Mouse (Mus musculus) adrenal gland, adult 18-20 months (tissue): Measurements from ENCODE around the gene Slc5a3. TPM values are rescaled to one million over a fixed set of nuclear protein-coding genes. Genes with fewer than 3 reads are reported as not detected.

Source experiments
- DNase-seq, 2 experiments: peaks; one replicate each; pipeline ENCODE4 v3.0.0; 2021 to 2022; ENCODE audit warnings: low spot score in 2 of 2
- long read RNA-seq, 2 experiments: library from polyadenylated mRNA; stranded (forward); transcript quantifications; one replicate each; pipeline ENCODE4 v2.0.0; 2021
- total RNA-seq, 2 experiments: library from RNA; stranded (reverse); gene quantifications; 1 replicate in 1 of 2; 2 replicates in 1 of 2; pipeline ENCODE4 v1.2.3; 2021

Gene Slc5a3
- total RNA-seq = 10 to 100 TPM; 61.4 to 78.9 TPM
- long read RNA-seq, experiment 1, full-length matches to known transcripts = 3 of 4 reads
- long read RNA-seq, experiment 1, partial matches to known transcripts = 0 of 4 reads
- long read RNA-seq, experiment 1, other reads (novel, unspliced or antisense) = 1 of 4 reads
- long read RNA-seq, experiment 2, full-length matches to known transcripts = 7 of 7 reads
- long read RNA-seq, experiment 2, partial matches to known transcripts = 0 of 7 reads
- long read RNA-seq, experiment 2, other reads (novel, unspliced or antisense) = 0 of 7 reads

DNA sequence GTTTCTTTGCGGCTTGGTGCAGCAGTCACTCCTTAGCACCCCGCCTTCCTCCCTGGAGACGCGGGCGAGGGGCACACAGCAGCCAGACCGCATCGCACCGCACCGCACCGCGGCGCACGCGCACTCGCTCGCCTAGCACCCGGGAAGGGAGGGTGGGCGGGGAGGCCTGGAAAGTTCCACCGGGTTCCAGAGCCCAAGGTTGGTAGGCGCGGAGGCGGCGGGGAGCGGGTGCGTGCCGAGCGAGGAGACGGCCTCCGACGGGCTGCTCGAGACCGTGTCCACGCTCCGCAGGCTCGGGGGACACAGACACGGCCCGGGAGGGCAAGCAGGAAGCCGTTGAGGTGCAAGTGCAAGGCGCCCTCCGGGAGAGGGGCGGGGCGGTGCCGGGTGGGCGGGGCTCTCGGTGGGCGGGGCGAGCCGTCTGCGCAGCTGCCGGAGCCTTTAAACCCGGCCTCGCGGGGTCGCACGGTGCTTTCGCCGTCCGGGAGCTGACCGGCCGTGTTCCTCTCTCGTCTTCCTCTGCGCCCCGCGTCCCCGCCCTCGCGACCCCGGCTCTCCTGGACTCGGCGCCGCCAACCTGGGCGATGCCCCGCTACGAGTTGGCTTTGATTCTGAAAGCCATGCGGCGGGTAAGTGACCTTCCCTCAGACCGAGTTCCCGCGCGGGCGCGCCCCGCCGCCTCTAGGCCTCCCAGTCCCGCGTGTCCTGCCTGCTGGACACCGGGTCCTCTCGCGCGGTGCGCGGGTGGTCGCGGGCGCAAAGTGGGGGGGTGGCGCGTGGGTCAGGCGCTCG lies at the start of gene Slc5a3, which contains the start of the genes Mrps6 and Gm49711:
TSS of gene Slc5a3 (plus strand) at position 471 of the 792 bp plus-strand sequence.
TSS of gene Mrps6 (plus strand) at position 419 of the 792 bp plus-strand sequence.
TSS of gene Gm49711 (plus strand) at position 465 of the 792 bp plus-strand sequence.
- peak; percentile 89 to 91 for DNase-seq

DNA sequence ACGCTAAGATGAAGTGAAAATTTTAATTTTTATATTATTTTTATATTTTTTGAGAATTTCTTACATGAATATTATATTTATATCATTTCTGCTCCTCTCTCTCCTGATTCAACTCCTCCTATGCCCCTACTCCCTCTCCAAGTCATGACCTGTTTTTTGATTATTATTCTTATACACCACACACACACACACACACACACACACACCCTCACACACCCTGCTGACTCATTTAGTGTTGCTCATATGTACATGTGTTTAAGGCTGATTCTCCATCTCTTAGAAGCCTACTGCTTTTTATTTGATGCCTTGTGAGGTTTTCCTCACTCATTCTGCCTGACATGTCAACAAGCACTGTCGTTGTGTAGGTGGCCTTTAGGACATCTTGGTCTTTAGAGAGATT lies 48.5 kb upstream of the Slc5a3 start:
- no peak for DNase-seq

DNA sequence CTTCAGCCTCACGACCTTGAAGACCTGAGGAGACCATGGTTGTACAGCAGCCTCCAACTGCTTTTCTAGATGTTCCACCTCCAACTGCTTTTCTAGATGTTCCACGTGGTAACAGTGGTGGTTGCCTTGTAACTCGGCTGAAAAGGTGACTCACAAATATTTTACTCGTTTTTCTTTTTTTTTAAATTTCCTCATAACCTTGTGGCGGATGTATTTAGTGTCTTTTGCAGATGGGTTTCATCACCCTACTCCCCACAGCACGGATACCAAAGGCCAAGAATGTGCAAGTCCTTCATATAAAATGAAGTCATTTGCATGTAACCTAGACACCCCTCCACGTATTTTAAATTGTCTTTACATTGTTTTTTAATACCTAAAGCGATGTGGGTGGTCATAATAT lies 41.3 kb upstream of the Slc5a3 start:
- DNase-seq = no peak

DNA sequence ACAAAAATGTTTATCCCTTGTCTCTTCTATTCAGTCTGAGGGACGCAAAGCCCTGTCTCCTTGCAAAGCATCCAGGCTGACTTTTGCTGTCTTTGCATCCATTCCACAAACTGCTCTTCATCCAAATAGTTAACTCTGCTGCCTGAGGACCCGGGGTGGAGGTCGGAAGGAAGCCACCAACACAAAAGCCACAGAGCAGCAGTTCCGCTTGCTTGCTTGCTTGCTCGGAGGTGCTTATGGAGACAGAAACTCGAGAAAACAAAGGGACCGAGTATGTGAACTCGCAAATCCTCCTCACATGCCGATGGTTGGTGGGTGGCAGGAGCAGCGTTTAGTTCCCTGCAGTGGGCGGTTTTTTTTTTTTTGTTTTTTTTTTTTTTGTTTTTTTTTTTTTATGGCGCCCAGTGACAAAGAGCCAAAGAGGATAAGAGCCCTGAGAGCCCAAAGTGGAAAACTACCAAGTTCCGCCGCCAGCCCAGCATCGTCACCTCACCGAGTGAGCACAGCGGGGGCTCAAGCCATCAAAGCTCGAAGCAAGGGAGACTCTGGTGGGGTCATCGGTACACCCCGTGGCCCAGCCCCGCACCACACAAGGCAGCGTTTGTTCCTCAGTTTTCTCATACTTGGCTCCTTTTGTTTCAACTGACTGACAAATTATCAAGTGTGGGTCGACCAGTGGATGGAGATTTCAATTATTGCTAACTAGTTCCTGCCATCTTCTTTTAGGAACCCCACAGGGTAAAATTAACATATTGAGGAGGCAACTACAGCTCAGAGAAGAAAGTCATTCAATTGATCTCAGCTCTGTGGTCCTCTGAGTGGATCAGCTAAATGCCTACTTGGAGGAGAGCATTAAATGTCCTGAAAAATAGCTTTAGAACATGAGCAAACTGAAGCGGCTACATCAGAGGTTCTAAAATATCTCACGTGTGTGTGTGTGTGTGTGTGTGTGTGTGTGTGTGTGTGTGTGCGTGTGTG lies 38.7 kb upstream of the Slc5a3 start:
- DNase-seq = peak; percentile 32 to 33

DNA sequence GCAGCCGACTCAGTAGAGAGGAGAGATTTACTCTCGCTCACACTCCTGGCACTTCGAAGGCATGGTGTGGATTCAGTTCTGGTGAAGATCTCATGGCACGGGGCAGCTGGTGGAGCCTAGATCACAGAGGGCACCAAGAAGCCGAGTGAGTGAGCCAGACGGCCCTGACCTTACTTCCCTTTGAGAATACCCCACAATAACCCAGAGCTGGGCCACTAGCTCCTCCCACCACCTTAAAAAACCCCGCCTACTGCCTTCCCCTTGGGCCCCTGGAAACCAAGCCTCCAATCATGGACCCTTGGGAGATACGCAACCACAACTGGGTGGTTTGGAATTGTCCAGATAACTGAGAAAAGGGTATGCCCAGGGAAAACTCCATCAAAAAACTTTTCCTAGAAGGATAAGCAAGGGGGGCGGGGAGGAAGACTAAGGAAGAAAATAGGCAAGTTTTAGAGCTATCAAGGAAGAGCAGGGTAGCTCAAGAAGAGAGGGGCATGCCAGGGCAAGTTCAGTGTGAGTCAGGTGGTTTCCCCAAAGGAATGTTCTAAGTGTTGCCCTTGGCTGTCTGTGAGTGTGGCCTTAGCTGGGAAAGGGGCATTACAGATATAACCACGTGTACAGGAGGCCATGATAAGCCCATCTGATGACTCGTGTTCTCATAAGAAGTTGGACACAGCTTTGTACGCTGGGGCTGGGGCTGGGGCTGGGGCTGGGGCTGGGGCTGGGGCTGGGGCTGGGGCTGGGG lies 36.3 kb upstream of the Slc5a3 start:
- DNase-seq = no peak

DNA sequence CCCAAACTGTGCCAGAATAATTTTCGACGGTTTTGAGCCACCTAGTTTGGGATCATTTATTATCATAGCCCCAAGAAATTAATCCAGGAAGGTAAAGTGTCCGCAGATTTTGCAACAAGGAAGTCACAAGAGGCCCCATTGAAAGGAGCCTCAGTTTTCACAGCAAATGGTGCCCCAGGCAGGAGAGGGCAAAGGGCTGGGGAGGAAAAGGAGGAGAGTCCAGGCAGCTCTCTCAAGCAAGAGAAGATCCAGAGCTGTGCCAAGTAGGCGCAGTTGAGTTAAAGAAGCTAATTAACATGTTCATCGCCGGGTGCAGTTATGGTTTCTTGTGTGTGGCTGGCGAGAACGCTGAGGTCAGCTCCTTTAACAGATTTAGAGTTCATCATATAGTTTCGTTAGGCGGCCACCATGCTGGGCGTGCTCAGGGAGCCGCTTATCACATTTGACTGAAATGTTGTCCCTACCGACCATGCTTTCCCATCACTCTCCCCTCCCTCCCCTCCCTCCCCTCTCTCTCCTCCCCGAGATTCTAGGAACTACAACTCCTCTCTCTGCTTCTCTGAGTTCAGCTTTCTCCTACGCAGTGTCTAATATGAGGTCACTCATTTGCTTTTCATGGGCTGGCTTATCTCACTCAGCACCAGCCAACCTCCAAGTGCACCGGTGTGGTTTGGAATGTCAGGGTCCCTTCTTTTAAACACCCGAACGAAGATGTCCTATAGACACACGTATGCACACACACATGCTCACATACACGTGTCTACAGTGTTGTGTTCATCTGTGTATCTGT lies 35.4 kb upstream of the Slc5a3 start:
- no peak for DNase-seq

DNA sequence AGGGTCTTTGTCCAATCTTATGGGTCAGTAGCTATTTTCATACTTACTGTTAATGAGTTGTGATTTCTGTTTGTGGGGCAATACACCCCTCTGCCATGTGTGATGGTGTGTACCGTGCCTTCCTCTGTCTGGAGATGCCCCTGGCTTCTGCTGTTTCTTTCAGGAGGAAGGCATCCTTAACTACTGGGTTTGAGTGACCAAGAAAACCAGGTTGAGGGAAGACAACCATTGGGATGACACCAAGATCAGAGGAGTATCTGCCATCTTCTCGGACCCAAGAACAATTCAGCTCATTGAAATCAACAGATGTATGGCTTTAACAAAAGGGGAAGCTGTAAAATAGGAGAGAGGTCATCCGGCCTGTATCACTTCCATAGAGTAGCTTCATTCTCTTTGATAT lies 24.8 kb upstream of the Slc5a3 start:
- no peak for DNase-seq

DNA sequence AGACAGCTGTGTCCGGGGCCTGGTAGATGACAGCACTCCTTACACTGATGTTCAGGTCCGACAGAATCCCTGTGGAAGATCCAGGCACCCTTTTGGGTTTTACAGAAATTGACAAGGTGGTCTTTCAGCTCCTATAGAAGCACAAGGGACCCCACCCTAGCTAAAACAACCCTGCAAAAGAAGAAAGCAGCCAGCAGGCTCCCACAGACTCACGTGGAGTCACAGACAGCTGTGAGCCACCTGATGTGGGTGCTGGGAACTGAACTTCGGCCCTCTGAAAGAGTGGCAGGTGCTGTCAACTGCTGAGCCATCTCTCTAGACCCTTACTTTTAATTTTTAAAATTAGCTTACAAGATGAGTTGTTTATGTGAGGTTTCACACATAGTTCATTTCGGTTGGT lies 23.4 kb upstream of the Slc5a3 start:
- no peak for DNase-seq

DNA sequence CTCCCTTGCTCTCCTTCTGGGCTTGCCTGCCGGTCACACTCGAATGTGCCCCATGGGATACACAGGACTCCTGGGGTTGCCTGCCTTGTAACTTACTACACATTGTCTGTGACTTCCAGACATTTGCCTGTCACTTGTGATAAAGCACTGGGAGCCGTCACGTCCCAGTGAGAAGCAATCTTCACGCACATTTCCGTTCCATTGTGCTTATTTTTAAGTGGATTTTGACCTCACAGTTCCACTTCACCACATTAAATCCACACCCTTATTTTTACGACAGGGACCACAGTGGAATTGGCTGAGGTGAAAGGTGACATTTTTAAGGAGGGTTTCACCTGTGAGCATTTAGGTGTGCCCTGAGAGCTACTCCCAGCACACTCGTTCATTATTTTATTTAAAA lies 21.4 kb upstream of the Slc5a3 start:
- DNase-seq = no peak

DNA sequence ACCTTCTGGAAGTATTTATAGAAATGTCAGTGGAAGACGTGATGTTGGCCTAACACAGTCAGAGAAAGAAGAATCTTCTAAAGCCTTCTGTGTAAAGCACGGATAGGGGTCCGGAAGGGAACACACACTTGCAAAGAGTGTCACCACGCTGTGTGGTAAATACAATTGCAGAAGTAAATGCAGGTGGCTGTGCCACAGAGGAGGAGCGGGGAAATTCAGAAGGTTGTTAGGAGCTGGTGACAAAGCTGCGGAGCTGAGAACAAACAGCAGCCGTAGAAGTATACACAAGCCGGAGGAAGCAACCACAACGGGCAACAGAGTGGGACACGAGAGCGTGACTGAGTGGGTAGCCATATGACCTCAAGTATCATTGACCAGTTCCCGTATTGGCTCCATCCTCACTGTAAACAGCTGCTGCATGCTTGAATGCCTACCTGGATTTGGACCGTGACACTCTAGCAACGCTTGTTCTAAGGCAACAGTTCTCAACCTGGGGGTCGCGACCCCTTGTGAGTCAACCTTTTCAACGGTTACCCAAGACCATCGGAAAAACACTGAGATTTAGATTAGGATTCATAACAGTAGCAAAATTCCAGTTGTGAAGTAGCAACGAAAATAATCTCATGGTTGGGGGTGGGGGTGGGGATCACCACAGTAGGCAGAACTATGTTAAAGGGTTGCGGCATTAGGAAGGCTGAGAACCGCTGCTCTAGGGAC lies 20.1 kb upstream of the Slc5a3 start:
- DNase-seq = no peak

DNA sequence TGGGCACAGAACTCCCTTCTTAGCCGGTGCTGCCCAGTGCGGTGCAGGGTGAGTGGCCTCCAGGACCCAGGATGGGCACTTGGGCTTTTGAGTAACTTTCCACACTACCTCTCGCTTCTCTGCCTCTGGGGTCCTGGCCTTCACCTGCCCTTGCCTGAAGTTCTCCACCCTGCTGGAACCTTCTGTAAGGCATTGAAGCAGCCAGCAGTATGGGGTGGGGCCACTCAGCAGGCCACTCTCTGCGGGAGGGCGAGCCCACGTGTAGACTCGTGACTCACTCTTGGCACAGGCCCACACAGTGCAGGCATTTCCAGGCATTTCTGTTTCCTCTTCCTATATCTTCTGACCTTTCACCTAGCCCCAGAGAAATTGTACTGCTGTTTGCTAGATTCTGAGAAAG lies 18.7 kb upstream of the Slc5a3 start:
- DNase-seq = no peak

DNA sequence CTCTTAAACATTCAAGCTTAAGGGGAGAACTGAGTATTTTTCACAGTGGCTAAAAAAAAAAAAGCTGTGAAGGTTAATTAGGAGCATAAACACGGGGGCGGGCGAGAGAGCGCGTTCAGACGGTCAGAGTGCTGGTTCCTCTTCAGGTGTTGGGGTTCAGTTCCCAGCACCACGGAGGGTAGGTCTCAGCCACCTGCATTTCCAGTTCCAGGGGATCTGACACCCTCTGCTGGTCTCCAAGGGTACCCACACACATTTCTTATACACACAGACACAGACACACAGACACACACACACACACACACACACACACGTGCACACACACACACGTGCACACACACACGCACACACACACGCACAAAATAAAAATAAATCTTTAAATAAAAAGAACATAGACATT lies 18.2 kb upstream of the Slc5a3 start:
- no peak for DNase-seq

DNA sequence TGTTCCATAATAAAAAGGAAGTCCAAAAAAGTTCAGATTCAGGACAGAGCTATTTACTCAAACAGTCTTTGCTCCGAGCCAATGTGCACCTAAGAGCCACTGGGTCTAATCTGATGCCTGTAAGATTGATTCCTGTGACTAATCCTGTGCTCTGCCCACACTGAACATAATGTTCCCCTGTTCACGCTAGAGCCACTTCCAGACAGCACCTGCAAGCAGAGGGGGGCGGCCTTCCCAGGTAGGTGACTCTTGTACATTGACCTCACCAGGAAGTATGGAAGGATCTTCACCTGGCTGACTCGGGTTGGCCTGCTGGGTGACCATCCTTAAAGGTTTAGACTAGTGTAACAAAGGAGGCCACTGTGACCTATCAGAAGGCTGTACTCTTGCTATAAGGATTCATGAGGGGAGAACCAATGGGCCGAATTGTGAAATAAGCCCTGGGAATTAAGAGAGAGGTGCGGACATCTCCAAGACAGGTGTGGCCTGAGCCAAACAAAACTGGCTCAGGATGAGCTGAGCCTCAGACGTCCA lies 6.3 kb upstream of the Slc5a3 start:
- DNase-seq = no peak

DNA sequence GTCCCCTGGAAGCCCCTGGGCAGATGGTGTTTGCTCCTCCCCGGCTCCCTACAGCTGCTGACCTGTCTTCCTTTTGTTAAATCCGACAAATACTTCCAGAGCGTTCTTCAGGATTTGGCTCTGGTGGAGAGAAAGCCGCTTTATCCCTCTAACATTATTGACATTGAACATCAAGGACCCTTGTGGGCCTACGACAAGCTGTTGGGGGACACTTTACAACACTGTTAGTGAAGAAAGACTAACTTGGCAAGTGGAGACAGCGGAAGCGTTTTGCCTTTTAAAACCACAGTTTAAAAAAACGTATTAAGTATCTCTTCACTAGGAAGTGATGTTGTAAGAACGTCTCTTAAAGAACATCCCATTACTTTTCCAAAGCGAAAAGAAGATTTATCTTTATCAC lies 5.6 kb upstream of the Slc5a3 start:
- DNase-seq = no peak

DNA sequence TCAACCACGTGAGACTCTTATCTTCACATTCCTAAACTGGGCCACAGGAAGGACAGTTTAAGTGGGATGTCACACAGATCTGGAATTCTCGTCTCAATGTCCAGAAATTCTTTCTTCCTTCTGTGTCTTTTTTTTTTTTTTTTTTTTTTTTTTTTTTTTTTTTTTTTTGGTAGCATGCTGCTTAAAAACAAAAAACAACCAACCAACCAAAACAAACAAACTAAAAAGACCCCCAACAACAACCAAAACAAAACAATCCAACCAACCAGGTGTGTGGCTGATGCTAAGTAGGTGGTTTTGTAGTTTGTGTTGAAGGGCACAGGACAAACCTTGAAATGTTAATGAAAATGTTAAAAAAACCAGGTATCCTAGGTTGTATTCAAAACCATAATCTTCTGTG lies 1.4 kb upstream of the Slc5a3 start:
- DNase-seq = no peak

DNA sequence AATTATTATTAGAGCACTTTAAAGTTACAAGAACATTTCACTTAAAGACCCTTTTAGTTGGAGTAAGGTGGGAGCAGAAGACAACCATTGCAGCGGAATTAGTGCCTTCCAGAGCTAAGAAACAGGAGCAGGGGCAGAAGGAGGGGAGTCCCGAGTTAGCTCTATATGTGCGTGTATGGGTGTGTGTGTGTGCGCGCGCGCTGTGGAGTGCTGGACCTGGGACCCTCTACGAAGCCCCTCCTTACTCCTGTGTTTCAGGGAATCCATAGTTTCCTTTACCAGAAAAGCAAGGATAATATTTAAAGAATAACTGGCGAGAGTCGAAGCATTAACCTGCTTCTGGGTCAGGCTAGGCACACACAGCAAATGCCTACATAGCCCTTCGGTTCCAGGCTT lies 668 bp upstream of the Slc5a3 start:
- peak in 1 of 2 experiments; percentile 15 for DNase-seq

DNA sequence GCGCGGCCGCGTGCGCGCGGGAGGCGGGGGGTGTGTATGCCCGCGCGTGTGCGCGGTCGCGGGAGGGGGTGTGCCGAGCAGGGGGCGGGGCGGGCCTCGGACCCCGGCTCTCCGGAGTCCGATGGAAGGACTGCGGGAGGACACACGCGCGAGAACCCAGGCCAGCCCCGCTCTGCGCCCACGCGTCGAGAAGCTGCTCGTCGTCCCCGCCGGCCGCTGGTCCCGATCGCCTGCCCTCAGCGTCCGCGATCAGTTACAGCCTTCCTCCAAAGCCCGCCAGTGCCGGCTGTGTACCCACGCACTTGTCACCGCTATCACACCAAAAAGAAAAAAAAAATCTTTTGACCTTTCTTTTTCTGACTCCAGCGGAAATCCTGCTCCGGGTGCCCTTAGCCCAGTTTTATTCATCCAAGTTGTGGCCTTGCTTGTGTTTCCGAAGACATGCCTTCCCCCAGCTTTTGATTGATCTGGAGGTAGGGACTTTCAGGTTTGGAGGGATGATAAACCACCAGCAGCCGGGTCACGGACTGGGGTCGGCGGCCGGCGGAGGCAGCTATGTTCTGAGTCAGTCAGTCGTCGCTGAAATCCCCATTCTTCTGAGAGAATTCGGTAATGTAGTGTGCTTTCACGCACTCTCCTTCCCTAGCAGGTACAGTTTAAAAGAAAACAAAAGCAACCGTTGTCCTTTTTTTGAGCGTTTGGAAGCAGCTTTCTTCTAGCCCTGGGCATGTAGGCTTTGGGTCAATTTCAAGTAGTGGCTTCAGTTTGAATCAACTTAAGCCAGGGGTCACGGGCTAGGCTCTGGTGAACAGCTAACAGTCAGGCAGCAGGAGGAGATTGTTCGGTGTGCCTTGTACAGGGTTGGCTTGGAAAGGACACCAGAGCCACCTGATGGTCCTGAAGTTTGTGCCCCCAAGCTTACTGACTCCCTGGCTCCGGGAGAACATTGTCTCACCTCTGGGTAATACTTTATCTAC lies 810 bp downstream of the Slc5a3 start:
- DNase-seq = peak; percentile 26 to 37

DNA sequence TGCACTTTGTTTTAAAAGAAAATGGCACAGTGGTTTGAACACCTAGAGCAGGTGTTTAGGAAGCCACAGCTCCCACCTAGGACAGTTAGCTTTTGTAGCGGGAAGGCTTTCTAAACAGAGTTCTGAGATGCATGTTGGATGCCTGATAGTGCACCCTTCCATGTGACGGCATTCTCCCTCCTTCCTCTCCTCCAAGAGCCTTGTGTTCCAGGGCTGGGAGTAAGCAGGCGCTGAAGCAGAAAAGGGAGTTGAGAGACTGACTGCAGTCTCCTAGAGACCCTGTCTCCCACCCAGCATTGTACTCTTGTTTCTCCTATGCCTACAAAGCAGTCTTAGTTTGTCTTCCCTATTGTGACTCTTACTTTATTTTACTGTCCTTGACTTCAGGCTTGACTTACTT lies 2.1 kb downstream of the Slc5a3 start:
- no peak for DNase-seq
